Mouse (Mus musculus): Measurements from ENCODE around the gene Palmd. TPM values are rescaled to one million over a fixed set of nuclear protein-coding genes. Genes with fewer than 3 reads are reported as not detected.

Palmd gene
- total RNA-seq, 2 experiments from 2014 or later, result 29.1 to 31.9 TPM

- DNase-seq (ENCODE audit: low spot score in 2 of 2), result no peak
These were observed 5.6 kb downstream of the Palmd start for GRCm38 (mm10) chr3:116963213-116963612.

GRCm38 (mm10) chr3:116961354-116962142, 7.2 kb downstream of the Palmd start:
- no peak for DNase-seq (ENCODE audit: low spot score in 2 of 2)
- intact Hi-C loops (cut with DNase I), result no loop called here

More at GRCm38 (mm10) chr3:116963213-116963612, 5.6 kb downstream of the Palmd start:
- intact Hi-C loops (cut with DNase I), result no loop called here

GRCm38 (mm10) chr3:116960414-116960813, 8.4 kb downstream of the Palmd start:
- no peak for DNase-seq (ENCODE audit: low spot score in 2 of 2)
- intact Hi-C loops (cut with DNase I), result no loop called here

DNA sequence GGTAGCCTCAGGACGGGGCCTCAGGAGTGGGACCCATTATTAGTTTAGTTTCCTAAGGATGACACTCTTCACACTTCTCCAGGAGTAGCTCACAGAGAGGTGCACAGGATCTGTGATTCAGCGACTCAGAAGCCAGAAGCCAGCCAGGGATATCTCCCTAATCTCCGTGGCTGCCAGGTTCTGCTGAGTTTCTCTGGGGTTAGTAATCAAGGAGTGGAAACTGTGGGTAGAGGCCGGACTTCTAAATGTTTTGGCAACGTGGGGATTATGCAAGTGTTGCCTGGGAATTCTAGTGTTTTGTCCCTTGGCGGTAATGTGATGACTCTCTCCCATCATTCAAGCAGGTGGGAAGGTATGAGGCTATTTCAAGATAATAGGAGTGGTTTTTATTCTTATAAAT, 13.7 kb downstream of the Palmd start:
- DNase-seq (ENCODE audit: low spot score in 2 of 2), result no peak
- intact Hi-C loops (cut with DNase I), result no loop called here

DNA sequence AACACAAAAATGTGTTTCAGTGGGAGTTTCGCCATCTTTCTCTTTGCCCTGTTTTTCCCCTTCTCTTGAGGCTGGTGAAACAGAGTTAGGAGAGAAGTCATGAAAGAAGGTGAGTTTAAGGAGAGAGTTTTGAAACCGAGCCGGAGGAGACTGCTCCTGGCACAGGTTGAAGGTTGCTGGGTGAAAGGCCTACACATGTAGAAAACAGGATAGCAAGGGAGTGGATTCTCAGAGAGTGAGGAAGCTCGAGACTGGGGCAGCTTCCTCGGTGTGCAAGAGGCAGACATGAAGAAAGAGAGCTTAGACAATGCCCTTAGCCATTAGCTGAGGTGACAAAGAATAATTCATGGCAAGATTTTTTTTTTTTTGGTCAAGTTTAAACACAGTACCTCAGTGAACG, 15.4 kb downstream of the Palmd start:
- intact Hi-C loops (cut with DNase I), result no loop called here
- no peak for DNase-seq (ENCODE audit: low spot score in 2 of 2)

DNA sequence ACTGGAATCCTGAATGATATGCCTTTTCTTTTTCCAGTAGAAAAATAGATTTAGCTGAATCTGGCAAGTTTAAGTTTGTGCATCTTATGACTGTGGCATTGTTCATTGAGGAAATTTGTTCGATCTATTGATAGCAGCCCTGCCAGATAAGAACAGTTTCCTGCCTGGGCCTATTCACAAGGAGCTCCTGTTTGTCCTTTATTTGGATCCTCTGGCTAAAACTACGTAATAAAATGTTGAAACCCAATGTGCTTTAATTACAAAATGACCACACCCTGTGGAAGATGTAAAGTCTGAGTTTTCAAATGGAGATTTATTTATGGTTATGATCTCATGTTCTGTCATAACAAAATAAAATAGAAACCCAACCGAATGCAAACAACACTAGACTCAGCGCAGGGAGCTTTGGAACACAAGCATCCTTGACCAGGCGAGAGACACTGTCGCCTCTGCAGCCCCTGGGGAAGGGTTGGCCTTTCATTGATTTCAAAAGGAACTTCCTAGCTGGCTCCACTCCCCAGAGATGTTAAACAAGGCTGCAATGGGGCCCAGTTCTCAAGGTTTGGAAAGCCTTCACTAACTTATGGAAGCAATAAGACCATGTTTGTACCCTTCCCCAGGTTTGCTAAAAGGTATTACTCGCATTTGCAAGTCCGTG, 16.4 kb downstream of the Palmd start:
- intact Hi-C loops (cut with DNase I), result no loop called here
- no peak for DNase-seq (ENCODE audit: low spot score in 2 of 2)

DNA sequence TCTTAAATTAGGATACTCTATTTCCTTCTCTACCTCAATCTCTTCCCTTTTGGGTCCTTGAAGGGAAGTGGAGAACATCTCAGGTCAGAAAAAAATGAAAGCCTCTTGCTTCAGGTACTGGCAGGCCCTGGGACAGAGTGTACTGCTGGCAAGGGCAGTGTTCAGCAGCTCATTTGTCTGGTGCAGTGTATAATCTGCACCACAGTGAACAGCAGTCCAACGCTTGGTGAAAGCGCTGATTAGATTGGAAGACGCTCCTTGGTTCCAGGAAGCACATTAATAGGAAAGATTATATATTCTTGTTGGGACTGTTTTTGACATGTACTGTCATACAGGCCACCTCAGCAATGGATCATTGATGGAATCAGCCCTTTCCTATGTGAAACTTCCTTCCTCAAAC, 17.3 kb downstream of the Palmd start:
- intact Hi-C loops (cut with DNase I), result no loop called here
- no peak for DNase-seq (ENCODE audit: low spot score in 2 of 2)

- intact Hi-C loops (cut with DNase I), result no loop called here
- DNase-seq (ENCODE audit: low spot score in 2 of 2), result no peak
These were observed 18.1 kb downstream of the Palmd start for GRCm38 (mm10) chr3:116950665-116951115.

- DNase-seq (ENCODE audit: low spot score in 2 of 2), result no peak
- intact Hi-C loops (cut with DNase I), result no loop called here
These were observed 22.3 kb downstream of the Palmd start for GRCm38 (mm10) chr3:116946476-116946875.

- DNase-seq (ENCODE audit: low spot score in 2 of 2), result peak; percentile 27 to 37
- intact Hi-C loops (cut with DNase I), result no loop called here
These were observed 25.4 kb downstream of the Palmd start for GRCm38 (mm10) chr3:116943422-116943821.

- no peak for DNase-seq (ENCODE audit: low spot score in 2 of 2)
- intact Hi-C loops (cut with DNase I), result no loop called here
These were observed 26.0 kb downstream of the Palmd start for GRCm38 (mm10) chr3:116942751-116943150.

DNA sequence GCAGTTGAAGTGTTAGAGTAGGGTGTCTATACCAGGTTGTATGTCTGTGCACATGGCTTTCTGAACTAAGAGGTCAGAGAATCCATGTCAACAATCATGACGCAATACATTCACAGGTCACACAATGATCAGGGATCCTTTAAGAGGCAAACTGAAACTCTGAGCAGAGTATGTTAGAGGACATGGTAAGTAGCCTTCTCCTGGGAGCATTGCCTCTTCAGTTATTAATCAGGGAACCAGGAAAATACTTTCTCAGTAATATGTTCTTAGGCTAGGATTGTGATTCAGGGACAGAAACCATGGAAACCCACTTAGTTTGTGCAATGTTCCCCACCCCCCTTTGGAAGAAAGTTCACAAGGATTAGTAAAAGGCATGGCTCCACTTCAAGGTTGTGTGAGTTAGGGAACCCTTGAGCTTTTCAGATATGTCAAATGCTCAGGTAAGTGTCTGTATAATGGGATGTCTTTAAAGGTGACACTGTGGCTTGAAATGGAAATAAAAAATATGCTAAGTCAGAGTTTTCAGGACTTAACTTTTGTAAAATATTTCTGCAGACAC, 27.1 kb downstream of the Palmd start:
- no peak for DNase-seq (ENCODE audit: low spot score in 2 of 2)
- intact Hi-C loops (cut with DNase I), result no loop called here

DNA sequence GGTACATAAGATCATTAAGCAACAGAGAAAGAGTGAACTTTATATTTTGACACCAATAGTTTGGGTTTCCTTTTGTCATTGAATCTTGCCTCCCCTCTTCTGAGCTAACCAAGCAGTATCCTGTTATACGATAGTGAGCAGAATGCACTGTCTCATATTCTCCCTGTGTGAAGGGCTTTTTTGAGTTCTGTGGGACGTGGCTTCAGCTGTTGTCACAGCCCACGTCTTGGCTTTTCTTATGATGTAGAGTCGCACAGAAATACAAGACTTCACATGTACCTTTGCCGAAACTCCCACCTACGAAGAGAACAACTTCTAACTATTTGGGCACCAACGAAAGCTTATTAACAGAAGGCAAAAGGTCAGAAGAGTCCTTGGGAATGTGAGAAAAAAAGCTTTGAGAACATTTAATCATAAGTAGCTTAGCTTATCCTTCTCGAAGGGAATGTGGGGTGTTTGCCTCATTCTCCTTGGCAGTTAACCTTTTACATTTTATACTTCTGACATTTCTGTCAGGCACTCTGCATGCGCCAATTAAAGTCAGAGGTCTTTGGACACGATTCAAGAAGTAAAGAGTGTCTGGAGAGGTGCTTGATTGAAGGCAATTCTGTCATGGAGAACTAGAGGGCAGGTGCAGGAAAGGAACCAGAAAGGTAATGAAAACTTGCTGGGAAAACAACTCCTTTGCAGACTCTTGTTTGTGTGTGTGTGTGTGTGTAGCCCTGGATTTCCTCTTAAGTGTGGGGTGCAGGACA, 27.8 kb downstream of the Palmd start:
- peak; percentile 58 to 61 for DNase-seq (ENCODE audit: low spot score in 2 of 2)
- intact Hi-C loops (cut with DNase I), result no loop called here

DNA sequence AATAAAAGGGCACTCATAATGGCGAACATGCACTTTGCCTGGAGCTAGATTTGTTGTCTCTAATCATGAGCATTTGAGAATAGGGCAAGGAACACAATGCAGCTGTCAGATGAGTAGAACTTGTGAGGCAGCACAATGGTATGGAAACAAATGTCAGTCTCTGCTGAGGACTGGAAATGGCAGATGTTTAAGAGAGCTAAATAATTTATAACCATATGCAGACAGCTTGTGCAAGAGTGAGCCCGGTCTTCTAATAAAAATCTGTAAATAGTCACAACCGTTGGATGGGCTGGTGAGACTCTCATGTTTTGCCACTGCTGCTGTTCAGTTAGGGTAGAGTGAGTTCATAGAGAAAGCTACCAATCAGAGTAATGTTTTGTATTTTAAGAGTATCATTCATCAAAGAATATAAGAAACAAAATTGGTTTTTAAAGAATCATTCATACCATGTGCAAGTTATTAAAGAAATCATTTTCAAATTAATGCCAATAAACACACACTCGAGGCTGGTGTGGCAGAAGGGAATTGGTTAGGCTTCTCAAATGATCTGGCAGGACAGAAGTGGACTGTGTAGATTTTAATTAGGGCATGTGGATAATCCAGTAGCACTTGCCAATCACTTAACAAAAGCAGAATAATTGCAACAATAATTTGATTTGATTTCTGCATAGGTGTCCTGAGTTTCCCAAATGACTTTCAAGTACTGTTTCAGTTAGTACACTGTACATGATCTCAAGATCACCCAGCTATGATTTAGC, 31.7 kb downstream of the Palmd start:
- no peak for DNase-seq (ENCODE audit: low spot score in 2 of 2)
- intact Hi-C loops (cut with DNase I), result no loop called here

- intact Hi-C loops (cut with DNase I), result no loop called here
- no peak for DNase-seq (ENCODE audit: low spot score in 2 of 2)
These were observed 35.6 kb downstream of the Palmd start for GRCm38 (mm10) chr3:116933158-116933557.

DNA sequence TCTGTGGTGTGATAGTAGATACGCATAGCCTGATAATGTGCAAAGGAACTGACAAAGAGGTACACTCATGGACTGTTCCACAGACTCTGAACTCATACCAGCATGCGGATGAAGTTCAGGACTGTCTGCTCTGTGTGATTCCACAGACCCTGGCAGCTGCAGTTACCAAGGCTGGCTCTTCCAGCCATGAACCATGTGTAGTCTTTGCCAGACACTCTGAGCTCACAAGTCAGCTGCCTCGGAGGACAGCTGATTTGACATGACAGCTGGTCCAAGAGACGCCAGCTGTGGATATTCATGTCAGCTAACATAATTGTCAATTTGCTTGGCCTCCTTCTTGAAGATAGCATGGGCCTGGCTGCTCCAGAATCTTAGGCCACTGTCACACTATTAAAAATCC, 39.8 kb downstream of the Palmd start:
- intact Hi-C loops (cut with DNase I), result no loop called here
- DNase-seq (ENCODE audit: low spot score in 2 of 2), result no peak

DNA sequence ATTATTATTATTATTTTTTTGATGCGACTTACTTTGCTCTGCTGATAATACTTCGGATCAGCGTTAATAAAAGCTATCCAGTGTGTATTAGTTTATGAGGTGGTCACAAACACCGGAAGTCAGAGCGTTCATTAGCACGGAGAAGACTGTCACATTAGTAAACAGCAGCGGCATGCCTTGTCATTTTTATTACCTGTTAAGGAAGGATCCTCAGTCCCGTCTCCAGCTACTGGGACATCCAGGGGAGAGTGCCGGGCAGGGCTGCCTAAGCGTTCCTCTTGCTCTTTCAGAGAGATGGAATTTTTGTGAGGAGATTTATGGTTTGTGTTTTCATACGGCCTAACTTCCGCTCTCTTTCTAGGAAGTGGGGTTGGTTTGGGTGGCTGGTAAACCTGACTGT, 45.7 kb downstream of the Palmd start:
- intact Hi-C loops (cut with DNase I), result no loop called here

GRCm38 (mm10) chr3:116921535-116921934, 47.3 kb downstream of the Palmd start:
- intact Hi-C loops (cut with DNase I), result no loop called here
- DNase-seq (ENCODE audit: low spot score in 2 of 2), result no peak

More for the DNA sequence above, 45.7 kb downstream of the Palmd start:
- no peak for DNase-seq (ENCODE audit: low spot score in 2 of 2)

DNA sequence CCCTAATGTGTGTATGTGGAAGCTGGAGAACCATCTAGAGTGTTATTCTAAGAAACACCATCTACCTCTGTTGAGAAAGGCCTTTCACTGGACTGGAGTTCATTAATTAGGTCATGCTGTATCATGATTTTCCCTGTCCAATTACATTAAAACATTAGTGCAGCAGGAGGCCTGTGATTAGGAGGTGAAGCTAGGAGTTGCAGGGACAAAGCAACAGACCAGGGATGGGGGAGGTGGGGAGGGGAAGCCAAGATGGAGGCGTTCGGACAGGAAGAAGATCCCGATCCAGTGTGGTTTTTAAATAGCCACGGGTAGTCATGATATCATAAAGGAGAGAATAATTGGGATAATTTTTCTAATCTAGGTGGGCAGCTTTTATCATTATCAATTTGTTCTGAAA, 51.8 kb downstream of the Palmd start:
- intact Hi-C loops (cut with DNase I), result no loop called here
- no peak for DNase-seq (ENCODE audit: low spot score in 2 of 2)

Data from left cerebral cortex, postnatal 14 days (tissue).